Mouse (Mus musculus) MEL (cell line): ENCODE measurements around the gene Carnmt1. TPM values are rescaled to one million over a fixed set of nuclear protein-coding genes. Genes with fewer than 3 reads are reported as not detected.
A peak's percentile ranks its signal among the peaks of the same experiment; 100 is the strongest.

Experiments used
- DNase-seq: peaks from one replicate; pipeline ENCODE4 v3.0.0; 2011; ENCODE audit warnings: low read depth, low spot score
- H3K27ac ChIP-seq: 2 replicates; pipeline ENCODE4 v1.5.1; 2012; ENCODE audit warnings: low read depth, mild to moderate bottlenecking, control low read depth, low read length, moderate library complexity; ENCODE audit not compliant: control insufficient read depth
- H3K27me3 ChIP-seq, 2 experiments: fragments of 150-350 bp in 1 of 2; sonication (generic) in 1 of 2; 2 replicates each; pipeline ENCODE4 v1.6.1; 2012; ENCODE audit warnings: low read length in 2 of 2, mild to moderate bottlenecking in 2 of 2, improper control_type of control experiment in 1 of 2, moderate library complexity in 1 of 2; ENCODE audit not compliant: insufficient read depth in 2 of 2, control insufficient read depth in 1 of 2
- H3K36me3 ChIP-seq, 2 experiments: 2 replicates each; pipeline ENCODE4 v1.6.1; 2012 to 2014; ENCODE audit warnings: low read length in 2 of 2, improper control_type of control experiment in 1 of 2, inconsistent platforms in 1 of 2, mild to moderate bottlenecking in 1 of 2; ENCODE audit not compliant: insufficient read depth in 2 of 2, control insufficient read depth in 1 of 2
- H3K4me1 ChIP-seq, 2 experiments: fragments of 150-350 bp in 1 of 2; sonication (generic) in 1 of 2; 2 replicates each; pipeline ENCODE4 v1.6.1; 2012; ENCODE audit warnings: low read length in 2 of 2, improper control_type of control experiment in 1 of 2, mild to moderate bottlenecking in 1 of 2; ENCODE audit not compliant: insufficient read depth in 2 of 2, control insufficient read depth in 1 of 2
- H3K4me3 ChIP-seq, 2 experiments: fragments of 150-350 bp in 1 of 2; sonication (generic) in 1 of 2; 2 replicates each; pipeline ENCODE4 v1.5.1; 2012; ENCODE audit warnings: low read depth in 2 of 2, low read length in 2 of 2, mild to moderate bottlenecking in 2 of 2, moderate library complexity in 2 of 2, control low read depth in 1 of 2, improper control_type of control experiment in 1 of 2; ENCODE audit not compliant: control insufficient read depth in 1 of 2, insufficient read depth in 1 of 2
- H3K79me2 ChIP-seq: 2 replicates; pipeline ENCODE4 v1.6.1; 2012; ENCODE audit warnings: mild to moderate bottlenecking, low read length, moderate library complexity; ENCODE audit not compliant: control insufficient read depth, poor library complexity, insufficient read depth
- H3K9ac ChIP-seq: 2 replicates; pipeline ENCODE4 v1.6.1; 2012; ENCODE audit warnings: low read depth, mild to moderate bottlenecking, control low read depth, low read length, moderate library complexity; ENCODE audit not compliant: control insufficient read depth, poor library complexity, severe bottlenecking
- H3K9me3 ChIP-seq: fragments of 150-350 bp; sonication (generic); replicated peaks from 2 replicates; pipeline ENCODE4 v1.6.1; 2012; ENCODE audit warnings: mild to moderate bottlenecking, low read length, improper control_type of control experiment, moderate library complexity; ENCODE audit not compliant: insufficient read depth
- BHLHE40 ChIP-seq: IDR thresholded peaks from 2 replicates; pipeline ENCODE4 v1.6.1; 2012; ENCODE audit warnings: low read depth, mild to moderate bottlenecking, inconsistent platforms, low read length, improper control_type of control experiment, borderline replicate concordance
- CHD1 ChIP-seq: IDR thresholded peaks from 2 replicates; pipeline ENCODE4 v1.6.1; 2012; ENCODE audit warnings: low read depth, mild to moderate bottlenecking, inconsistent platforms, low read length, improper control_type of control experiment
- CHD2 ChIP-seq: IDR thresholded peaks from 2 replicates; pipeline ENCODE4 v1.6.1; 2011; ENCODE audit warnings: low read length, improper control_type of control experiment
- CTCF ChIP-seq, 3 experiments: IDR thresholded peaks in 2 of 3; conservative IDR thresholded peaks in 1 of 3; 2 replicates each; pipeline ENCODE4 v1.5.1; 2011 to 2012; ENCODE audit warnings: low read length in 3 of 3, low read depth in 2 of 3, mild to moderate bottlenecking in 2 of 3, improper control_type of control experiment in 1 of 3, inconsistent platforms in 1 of 3, mixed read lengths in 1 of 3, moderate library complexity in 1 of 3; ENCODE audit not compliant: control insufficient read depth in 1 of 3, insufficient read depth in 1 of 3, poor library complexity in 1 of 3, severe bottlenecking in 1 of 3
- E2F4 ChIP-seq: IDR thresholded peaks from 2 replicates; pipeline ENCODE4 v1.6.1; 2011; ENCODE audit warnings: low read depth, low read length, improper control_type of control experiment, borderline replicate concordance
- ELF1 ChIP-seq: IDR thresholded peaks from 2 replicates; pipeline ENCODE4 v1.6.1; 2014; ENCODE audit warnings: low read depth, mild to moderate bottlenecking, inconsistent platforms, low read length, improper control_type of control experiment, moderate library complexity
- EP300 ChIP-seq, 2 experiments: IDR thresholded peaks; 2 replicates each; pipeline ENCODE4 v1.6.1; 2011; ENCODE audit warnings: improper control_type of control experiment in 2 of 2, low read length in 2 of 2, low read depth in 1 of 2, mild to moderate bottlenecking in 1 of 2
- GABPA ChIP-seq: IDR thresholded peaks from 2 replicates; pipeline ENCODE4 v1.6.1; 2012; ENCODE audit warnings: low read depth, mild to moderate bottlenecking, inconsistent platforms, low read length, improper control_type of control experiment, moderate library complexity
- GATA1 ChIP-seq: IDR thresholded peaks from 2 replicates; pipeline ENCODE4 v1.6.1; 2011; ENCODE audit warnings: low read depth, low read length, improper control_type of control experiment
- HCFC1 ChIP-seq: IDR thresholded peaks from 2 replicates; pipeline ENCODE4 v1.6.1; 2012; ENCODE audit warnings: low read depth, mild to moderate bottlenecking, inconsistent platforms, low read length, improper control_type of control experiment, moderate library complexity
- JUND ChIP-seq: IDR thresholded peaks from 2 replicates; pipeline ENCODE4 v1.6.1; 2011; ENCODE audit warnings: low read depth, mild to moderate bottlenecking, improper control_type of control experiment, low read length
- MAX ChIP-seq: IDR thresholded peaks from 2 replicates; pipeline ENCODE4 v1.6.1; 2011; ENCODE audit warnings: low read length, improper control_type of control experiment
- MEF2A ChIP-seq: IDR thresholded peaks from 2 replicates; pipeline ENCODE4 v1.6.1; 2014; ENCODE audit warnings: low read depth, mild to moderate bottlenecking, inconsistent platforms, low read length, improper control_type of control experiment; ENCODE audit not compliant: poor library complexity, insufficient replicate concordance, severe bottlenecking; ENCODE audit errors: extremely low read depth
- MYC ChIP-seq: IDR thresholded peaks from 2 replicates; pipeline ENCODE4 v1.6.1; 2011; ENCODE audit warnings: low read depth, mild to moderate bottlenecking, low read length, improper control_type of control experiment, moderate library complexity
- NELFE ChIP-seq: IDR thresholded peaks from 2 replicates; pipeline ENCODE4 v1.6.1; 2011; ENCODE audit warnings: low read depth, low read length, improper control_type of control experiment
- NRF1 ChIP-seq: IDR thresholded peaks from 2 replicates; pipeline ENCODE4 v1.6.1; 2014; ENCODE audit warnings: low read depth, mild to moderate bottlenecking, inconsistent platforms, low read length, improper control_type of control experiment, moderate library complexity; ENCODE audit not compliant: poor library complexity, insufficient read depth, severe bottlenecking
- POLR2A ChIP-seq, 2 experiments: IDR thresholded peaks; 2 replicates each; pipeline ENCODE4 v1.6.1; 2011 to 2012; ENCODE audit warnings: low read length in 2 of 2, mild to moderate bottlenecking in 2 of 2, control low read depth in 1 of 2, improper control_type of control experiment in 1 of 2, low read depth in 1 of 2, moderate library complexity in 1 of 2; ENCODE audit not compliant: control insufficient read depth in 1 of 2, insufficient read depth in 1 of 2, poor library complexity in 1 of 2
- POLR2AphosphoS2 ChIP-seq: IDR thresholded peaks from 2 replicates; pipeline ENCODE4 v1.6.1; 2011; ENCODE audit warnings: low read length, improper control_type of control experiment
- POLR2AphosphoS5 ChIP-seq: IDR thresholded peaks from 2 replicates; pipeline ENCODE4 v1.6.1; 2012; ENCODE audit warnings: low read depth, borderline replicate concordance, mild to moderate bottlenecking, inconsistent platforms, low read length, moderate library complexity, mixed read lengths
- RAD21 ChIP-seq: IDR thresholded peaks from 2 replicates; pipeline ENCODE4 v1.6.1; 2011; ENCODE audit warnings: mild to moderate bottlenecking, low read depth, low read length, improper control_type of control experiment
- RCOR1 ChIP-seq: IDR thresholded peaks from 2 replicates; pipeline ENCODE4 v1.6.1; 2012; ENCODE audit warnings: low read depth, mild to moderate bottlenecking, inconsistent platforms, low read length, improper control_type of control experiment
- SMC3 ChIP-seq: IDR thresholded peaks from 2 replicates; pipeline ENCODE4 v1.6.1; 2011; ENCODE audit warnings: low read depth, low read length, improper control_type of control experiment
- TBP ChIP-seq: IDR thresholded peaks from 2 replicates; pipeline ENCODE4 v1.8.0; 2011; ENCODE audit warnings: low read depth, low read length, improper control_type of control experiment
- TCF12 ChIP-seq: IDR thresholded peaks from 2 replicates; pipeline ENCODE4 v1.6.1; 2014; ENCODE audit warnings: low read depth, mild to moderate bottlenecking, inconsistent platforms, low read length, improper control_type of control experiment, moderate library complexity
- UBTF ChIP-seq: IDR thresholded peaks from 2 replicates; pipeline ENCODE4 v1.6.1; 2012; ENCODE audit warnings: low read depth, mild to moderate bottlenecking, inconsistent platforms, low read length, improper control_type of control experiment, moderate library complexity, borderline replicate concordance; ENCODE audit not compliant: insufficient read depth
- USF1 ChIP-seq: IDR thresholded peaks from 2 replicates; pipeline ENCODE4 v1.6.1; 2014; ENCODE audit warnings: low read depth, mild to moderate bottlenecking, inconsistent platforms, low read length, improper control_type of control experiment, moderate library complexity
- USF2 ChIP-seq, 2 experiments: IDR thresholded peaks; 2 replicates each; pipeline ENCODE4 v1.6.1; 2011 to 2012; ENCODE audit warnings: improper control_type of control experiment in 2 of 2, low read length in 2 of 2, borderline replicate concordance in 1 of 2, inconsistent platforms in 1 of 2, low read depth in 1 of 2, mild to moderate bottlenecking in 1 of 2; ENCODE audit not compliant: insufficient read depth in 1 of 2
- ZKSCAN1 ChIP-seq: IDR thresholded peaks from 2 replicates; pipeline ENCODE4 v1.6.1; 2012; ENCODE audit warnings: low read depth, mild to moderate bottlenecking, inconsistent platforms, low read length, improper control_type of control experiment, moderate library complexity
- ZMIZ1 ChIP-seq: IDR thresholded peaks from 2 replicates; pipeline ENCODE4 v1.6.1; 2012; ENCODE audit warnings: low read depth, mild to moderate bottlenecking, inconsistent platforms, low read length, improper control_type of control experiment, moderate library complexity
- ZNF384 ChIP-seq: IDR thresholded peaks from 2 replicates; pipeline ENCODE4 v1.6.1; 2012; ENCODE audit warnings: low read depth, mild to moderate bottlenecking, inconsistent platforms, low read length, improper control_type of control experiment
- polyA plus RNA-seq, 2 experiments: library from polyadenylated mRNA; stranded (reverse) in 1 of 2; unstranded in 1 of 2; fragments of >175 nt in 1 of 2; fragments of >200 nt in 1 of 2; gene quantifications; 2 replicates each; pipeline versions ENCODE4 v1.2.1 to v1.2.4; 2012; ENCODE audit warnings: low replicate concordance in 2 of 2, low read depth in 1 of 2; ENCODE audit not compliant: insufficient read length in 2 of 2, insufficient read depth in 1 of 2, missing spikeins in 1 of 2
- total RNA-seq: library from RNA; depleted of rRNA; stranded (reverse); fragments of 300-350 nt; gene quantifications from 2 replicates; pipeline ENCODE4 v1.2.3, GENCODE M21; 2012

Gene Carnmt1
- total and polyA plus RNA-seq, 3 experiments = 15.4 to 23.3 TPM; not detected in 1

DNA sequence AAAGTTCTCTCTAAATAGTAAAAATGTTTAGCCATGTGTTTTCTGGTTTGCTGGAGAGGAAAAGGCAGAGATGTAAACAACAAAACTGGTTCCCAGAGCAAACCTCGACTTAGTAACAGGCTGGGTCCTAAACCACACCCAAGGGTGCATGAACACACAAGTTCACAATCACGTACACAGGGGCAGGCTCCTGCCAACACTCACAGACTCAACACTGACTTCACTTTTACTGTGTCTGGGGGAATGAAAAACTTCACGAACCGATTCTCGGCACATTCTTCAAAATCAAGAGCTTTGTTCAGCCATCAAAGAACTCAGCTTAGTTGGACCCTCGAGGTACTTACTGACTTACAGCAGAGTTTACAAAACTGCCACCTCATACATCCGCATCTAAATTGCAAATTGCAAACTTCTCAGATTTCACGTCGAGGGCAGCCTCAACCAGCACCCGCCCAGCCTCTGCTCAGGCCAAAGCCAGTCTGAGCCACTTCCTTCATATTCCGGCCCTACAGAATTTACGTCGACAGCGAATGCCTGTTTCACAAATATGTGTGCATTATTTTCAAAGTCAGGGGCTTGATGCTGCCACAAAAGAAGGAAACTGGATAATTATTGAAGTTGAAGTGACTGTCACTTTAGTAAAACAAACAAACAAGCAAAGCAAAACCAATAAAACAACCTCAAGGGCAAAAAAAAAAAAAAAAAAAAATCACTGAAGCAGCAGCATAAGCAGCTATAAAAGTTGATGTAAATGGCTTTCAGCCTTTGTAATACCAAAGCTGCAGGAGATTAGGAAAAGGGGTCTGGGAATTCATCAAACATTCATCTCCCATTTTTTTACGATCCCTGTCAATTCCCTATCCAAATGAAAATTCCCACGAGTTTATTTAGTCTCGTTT is 40.1 kb upstream of the Carnmt1 start:
- H3K27ac ChIP-seq = peak overlapping the region; percentile 76
- peak; percentile 76 for DNase-seq
- peaks cover 0 to 13% of the 10 kb centered on the region in 2 experiments; a peak in 2 of 4 replicates for H3K36me3 ChIP-seq
- TF ChIP-seq GABPA (no peak), HCFC1 (0 out of 2 replicates have a peak, but pooled peaks have one; percentile 6), JUND (no peak), CHD2 (no peak), GATA1 (no peak), MAX (no peak), POLR2AphosphoS5 (no peak), E2F4 (no peak), POLR2A (IDR thresholded peaks at IDR 0.05; ENCODE audit: control insufficient read depth in 1 of 2, insufficient read depth in 1 of 2, low read depth in 1 of 2, low read length in 2 of 2, poor library complexity in 1 of 2) (no peak), RAD21 (no peak), TBP (peak; percentile 68), RCOR1 (no peak), POLR2AphosphoS2 (no peak), ZKSCAN1 (no peak), NELFE (no peak), MYC (no peak), USF1 (no peak), MEF2A (no peak), USF2 (IDR thresholded peaks at IDR 0.05; ENCODE audit: borderline replicate concordance in 1 of 2, insufficient read depth in 1 of 2, low read depth in 1 of 2, low read length in 2 of 2) (no peak), SMC3 (no peak), UBTF (no peak), BHLHE40 (no peak), EP300 (IDR thresholded peaks at IDR 0.05; ENCODE audit: low read depth in 1 of 2, low read length in 2 of 2) (peak in 1 of 2 experiments; percentile 6; a peak in 1 of 4 replicates), CTCF (IDR thresholded peaks at IDR 0.05 in 2 of 3, conservative IDR thresholded peaks at IDR 0.05 in 1 of 3; ENCODE audit: control insufficient read depth in 1 of 3, insufficient read depth in 1 of 3, low read depth in 2 of 3, low read length in 3 of 3, poor library complexity in 1 of 3, severe bottlenecking in 1 of 3) (no peak), TCF12 (no peak), CHD1 (no peak; the same call in 1 of the 2 replicates), ZMIZ1 (no peak), ELF1 (no peak), NRF1 (no peak), ZNF384 (peak; percentile 53; the same call in 1 of the 2 replicates)
- no peaks in the 10 kb centered on the region for H3K9me3 ChIP-seq
- peaks cover 50% of the 10 kb centered on the region for H3K79me2 ChIP-seq
- H3K9ac ChIP-seq = peak overlapping the region; percentile 62
- peak overlapping the region; percentile 62 to 100 for H3K4me3 ChIP-seq
- H3K27me3 ChIP-seq = no peaks in the 10 kb centered on the region
- H3K4me1 ChIP-seq = peaks cover 4 to 19% of the 10 kb centered on the region in 2 experiments
